Mouse (Mus musculus): ENCODE measurements around the gene Fer. TPM values are rescaled to one million over a fixed set of nuclear protein-coding genes. Genes with fewer than 3 reads are reported as not detected.

The Fer gene
- polyA plus RNA-seq, 1 experiment from 2014 or later = 29.7 TPM

DNA sequence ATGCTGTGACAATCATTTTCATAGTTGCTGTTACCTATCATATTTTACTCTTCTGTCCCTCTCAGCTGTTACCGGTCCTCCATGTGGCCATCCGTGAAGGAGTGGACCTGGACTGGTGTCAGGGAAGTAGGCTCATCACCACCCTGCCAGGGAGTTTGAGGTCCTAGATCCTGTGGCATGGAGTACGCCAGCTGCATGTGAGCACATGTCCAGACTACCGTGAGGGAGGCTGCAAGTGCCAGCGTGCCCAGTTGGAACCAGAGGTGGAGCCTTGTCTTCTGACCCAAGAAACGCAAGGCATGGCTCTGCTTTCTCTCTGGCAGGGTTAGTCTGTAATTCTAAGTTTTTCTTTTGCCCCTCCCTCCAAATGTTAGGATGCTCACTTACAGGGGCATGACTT lies 155.4 kb downstream of the Fer start:
- H3K27ac ChIP-seq (ENCODE audit: low read length) = no peak overlapping the region
- no peaks in the 10 kb centered on the region for H3K4me1 ChIP-seq (ENCODE audit: control insufficient read depth, insufficient read depth, low read length)
- H3K9me3 ChIP-seq (replicated peaks; ENCODE audit: control insufficient read depth, low read length) = no peaks in the 10 kb centered on the region
- H3K27me3 ChIP-seq (ENCODE audit: control insufficient read depth, insufficient read depth, low read length) = no peaks in the 10 kb centered on the region
- no peak for ATAC-seq (ENCODE audit: insufficient read depth, low FRiP score)
- WGBS = 91% methylated on average over 6 of the region's 6 CpGs
- H3K36me3 ChIP-seq (ENCODE audit: control insufficient read depth, insufficient read depth, low read length) = no peaks in the 10 kb centered on the region
- no peak overlapping the region for H3K9ac ChIP-seq (ENCODE audit: low read length)
- H3K4me2 ChIP-seq (ENCODE audit: low read depth, low read length) = no peak overlapping the region
- H3K4me3 ChIP-seq (replicated peaks; ENCODE audit: low read length) = no peak overlapping the region

- no peaks in the 10 kb centered on the region for H3K9me3 ChIP-seq (replicated peaks; ENCODE audit: control insufficient read depth, low read length)
- no peak overlapping the region for H3K4me2 ChIP-seq (ENCODE audit: low read depth, low read length)
- ATAC-seq (ENCODE audit: insufficient read depth, low FRiP score) = no peak
- H3K27me3 ChIP-seq (ENCODE audit: control insufficient read depth, insufficient read depth, low read length) = no peaks in the 10 kb centered on the region
- H3K9ac ChIP-seq (ENCODE audit: low read length) = no peak overlapping the region
- no peaks in the 10 kb centered on the region for H3K4me1 ChIP-seq (ENCODE audit: control insufficient read depth, insufficient read depth, low read length)
- 63% methylated on average over 3 of the region's 3 CpGs for WGBS
- H3K36me3 ChIP-seq (ENCODE audit: control insufficient read depth, insufficient read depth, low read length) = no peaks in the 10 kb centered on the region
- no peak overlapping the region for H3K4me3 ChIP-seq (replicated peaks; ENCODE audit: low read length)
- H3K27ac ChIP-seq (ENCODE audit: low read length) = no peak overlapping the region
Measured at GRCm38 (mm10) chr17:64018870-64019269, 156.0 kb downstream of the Fer start.

GRCm38 (mm10) chr17:64019646-64020045 lies 156.8 kb downstream of the Fer start:
- H3K9ac ChIP-seq (ENCODE audit: low read length) = no peak overlapping the region
- no peak for ATAC-seq (ENCODE audit: insufficient read depth, low FRiP score)
- 49% methylated on average over 5 of the region's 5 CpGs for WGBS
- H3K27me3 ChIP-seq (ENCODE audit: control insufficient read depth, insufficient read depth, low read length) = no peaks in the 10 kb centered on the region
- H3K27ac ChIP-seq (ENCODE audit: low read length) = no peak overlapping the region
- H3K4me3 ChIP-seq (replicated peaks; ENCODE audit: low read length) = no peak overlapping the region
- no peaks in the 10 kb centered on the region for H3K9me3 ChIP-seq (replicated peaks; ENCODE audit: control insufficient read depth, low read length)
- no peaks in the 10 kb centered on the region for H3K4me1 ChIP-seq (ENCODE audit: control insufficient read depth, insufficient read depth, low read length)
- H3K36me3 ChIP-seq (ENCODE audit: control insufficient read depth, insufficient read depth, low read length) = no peaks in the 10 kb centered on the region
- H3K4me2 ChIP-seq (ENCODE audit: low read depth, low read length) = no peak overlapping the region

- Histone ChIP-seq H3K4me1 (ENCODE audit: control insufficient read depth, insufficient read depth, low read length) (no peaks in the 10 kb centered on the region), H3K9ac (ENCODE audit: low read length) (no peak overlapping the region), H3K4me2 (ENCODE audit: low read depth, low read length) (no peak overlapping the region), H3K27ac (ENCODE audit: low read length) (no peak overlapping the region), H3K9me3 (replicated peaks; ENCODE audit: control insufficient read depth, low read length) (no peaks in the 10 kb centered on the region), H3K27me3 (ENCODE audit: control insufficient read depth, insufficient read depth, low read length) (no peaks in the 10 kb centered on the region), H3K36me3 (ENCODE audit: control insufficient read depth, insufficient read depth, low read length) (no peaks in the 10 kb centered on the region), H3K4me3 (replicated peaks; ENCODE audit: low read length) (no peak overlapping the region)
- WGBS = 61% methylated on average over 2 of the region's 2 CpGs
- ATAC-seq (ENCODE audit: insufficient read depth, low FRiP score) = no peak
Measured at GRCm38 (mm10) chr17:64026485-64026884, 163.6 kb downstream of the Fer start.

DNA sequence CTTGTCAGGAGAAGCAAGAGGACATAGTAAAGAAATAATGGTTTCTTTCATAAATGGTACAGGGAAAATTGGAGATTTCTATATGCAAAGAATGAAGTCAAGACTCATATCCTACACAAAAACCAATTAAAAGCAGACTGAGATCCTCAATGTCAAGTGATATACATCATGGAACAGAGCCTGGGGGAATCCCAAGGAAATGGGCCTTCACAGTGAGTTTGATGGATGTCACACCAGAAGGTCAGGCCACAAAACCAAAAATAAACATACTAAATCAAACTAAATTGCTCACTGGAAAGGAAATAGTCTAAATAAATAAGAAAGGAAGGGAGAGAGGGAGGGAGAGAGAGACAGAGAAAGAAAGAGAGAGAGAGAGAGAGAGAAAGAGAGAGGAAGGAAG lies 178.9 kb downstream of the Fer start:
- H3K4me2 ChIP-seq (ENCODE audit: low read depth, low read length) = no peak overlapping the region
- ATAC-seq (ENCODE audit: insufficient read depth, low FRiP score) = no peak
- no peak overlapping the region for H3K9ac ChIP-seq (ENCODE audit: low read length)
- no peaks in the 10 kb centered on the region for H3K27me3 ChIP-seq (ENCODE audit: control insufficient read depth, insufficient read depth, low read length)
- no peak overlapping the region for H3K27ac ChIP-seq (ENCODE audit: low read length)
- no peak overlapping the region for H3K4me3 ChIP-seq (replicated peaks; ENCODE audit: low read length)
- no peaks in the 10 kb centered on the region for H3K9me3 ChIP-seq (replicated peaks; ENCODE audit: control insufficient read depth, low read length)
- H3K4me1 ChIP-seq (ENCODE audit: control insufficient read depth, insufficient read depth, low read length) = no peaks in the 10 kb centered on the region
- H3K36me3 ChIP-seq (ENCODE audit: control insufficient read depth, insufficient read depth, low read length) = no peaks in the 10 kb centered on the region

DNA sequence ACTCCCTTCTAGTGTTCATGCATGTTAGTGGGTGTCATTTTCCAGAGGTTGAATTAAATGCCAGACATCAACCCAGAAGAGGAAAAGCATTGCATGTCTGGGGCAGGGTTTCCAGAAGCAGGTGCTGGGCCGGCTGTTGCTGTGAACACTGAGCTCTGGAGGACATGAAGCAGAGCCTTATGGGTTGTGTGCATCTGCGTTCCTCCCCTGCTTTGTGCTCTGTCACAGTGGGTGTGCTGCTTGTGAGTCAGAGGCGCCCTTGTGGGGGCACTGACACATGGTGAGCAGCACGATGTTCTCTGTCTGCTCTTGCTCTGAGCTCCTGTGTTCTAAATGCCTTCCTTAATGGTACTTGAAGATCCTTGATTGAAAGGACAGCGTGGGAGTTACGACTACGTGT lies 182.5 kb downstream of the Fer start:
- H3K4me3 ChIP-seq (replicated peaks; ENCODE audit: low read length) = no peak overlapping the region
- no peaks in the 10 kb centered on the region for H3K4me1 ChIP-seq (ENCODE audit: control insufficient read depth, insufficient read depth, low read length)
- no peak overlapping the region for H3K27ac ChIP-seq (ENCODE audit: low read length)
- no peak for ATAC-seq (ENCODE audit: insufficient read depth, low FRiP score)
- H3K9ac ChIP-seq (ENCODE audit: low read length) = no peak overlapping the region
- no peak overlapping the region for H3K4me2 ChIP-seq (ENCODE audit: low read depth, low read length)
- WGBS = 69% methylated on average over 7 of the region's 7 CpGs
- H3K27me3 ChIP-seq (ENCODE audit: control insufficient read depth, insufficient read depth, low read length) = no peaks in the 10 kb centered on the region
- no peaks in the 10 kb centered on the region for H3K9me3 ChIP-seq (replicated peaks; ENCODE audit: control insufficient read depth, low read length)
- H3K36me3 ChIP-seq (ENCODE audit: control insufficient read depth, insufficient read depth, low read length) = no peaks in the 10 kb centered on the region

DNA sequence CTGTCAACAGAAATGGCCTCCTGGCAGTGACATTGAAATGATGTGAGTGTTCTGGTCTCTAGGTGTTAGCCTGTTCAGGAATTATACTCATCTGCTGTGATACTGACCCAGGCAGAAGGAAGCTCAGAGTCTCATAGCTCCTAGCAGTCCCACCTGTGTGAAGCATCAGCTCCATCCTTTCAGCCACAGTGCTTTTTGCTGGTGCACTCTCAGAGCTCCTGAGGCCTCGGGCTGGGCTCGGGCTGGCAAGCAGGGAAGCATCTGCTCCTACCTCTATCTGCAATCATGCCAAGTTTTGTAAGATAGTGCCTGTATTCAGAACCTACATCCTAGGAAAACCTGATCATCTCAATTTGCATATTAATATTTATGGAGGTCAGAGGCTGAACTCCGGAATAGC lies 183.7 kb downstream of the Fer start:
- H3K4me1 ChIP-seq (ENCODE audit: control insufficient read depth, insufficient read depth, low read length) = no peaks in the 10 kb centered on the region
- H3K27ac ChIP-seq (ENCODE audit: low read length) = no peak overlapping the region
- no peak overlapping the region for H3K4me2 ChIP-seq (ENCODE audit: low read depth, low read length)
- no peak for ATAC-seq (ENCODE audit: insufficient read depth, low FRiP score)
- 90% methylated on average over 3 of the region's 3 CpGs for whole genome bisulfite sequencing
- H3K9me3 ChIP-seq (replicated peaks; ENCODE audit: control insufficient read depth, low read length) = no peaks in the 10 kb centered on the region
- no peak overlapping the region for H3K4me3 ChIP-seq (replicated peaks; ENCODE audit: low read length)
- H3K27me3 ChIP-seq (ENCODE audit: control insufficient read depth, insufficient read depth, low read length) = no peaks in the 10 kb centered on the region
- no peaks in the 10 kb centered on the region for H3K36me3 ChIP-seq (ENCODE audit: control insufficient read depth, insufficient read depth, low read length)
- no peak overlapping the region for H3K9ac ChIP-seq (ENCODE audit: low read length)

DNA sequence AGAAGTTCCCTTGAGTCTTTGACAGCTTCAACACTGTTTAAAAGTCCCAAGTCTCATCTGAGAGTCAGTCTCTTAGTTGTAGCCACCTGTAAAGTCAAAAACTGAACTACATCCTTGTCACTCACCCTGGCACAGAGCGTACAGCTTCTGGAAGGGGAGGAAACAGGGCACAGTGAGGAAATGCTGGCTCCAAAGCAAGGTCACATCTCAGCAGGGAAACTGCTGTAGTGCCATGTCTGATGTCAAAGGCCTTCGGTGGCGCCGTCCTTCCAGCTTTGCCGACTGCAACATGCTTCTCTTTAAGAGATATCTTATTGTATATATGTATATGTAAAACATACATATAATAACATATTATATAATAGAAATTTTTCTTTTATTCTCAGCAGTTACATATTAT lies 188.0 kb downstream of the Fer start:
- Histone ChIP-seq H3K4me2 (ENCODE audit: low read depth, low read length) (no peak overlapping the region), H3K9ac (ENCODE audit: low read length) (no peak overlapping the region), H3K36me3 (ENCODE audit: control insufficient read depth, insufficient read depth, low read length) (no peaks in the 10 kb centered on the region), H3K27ac (ENCODE audit: low read length) (no peak overlapping the region), H3K9me3 (replicated peaks; ENCODE audit: control insufficient read depth, low read length) (no peaks in the 10 kb centered on the region), H3K27me3 (ENCODE audit: control insufficient read depth, insufficient read depth, low read length) (no peaks in the 10 kb centered on the region), H3K4me1 (ENCODE audit: control insufficient read depth, insufficient read depth, low read length) (no peaks in the 10 kb centered on the region), H3K4me3 (replicated peaks; ENCODE audit: low read length) (no peak overlapping the region)
- 89% methylated on average over 5 of the region's 5 CpGs for WGBS
- ATAC-seq (ENCODE audit: insufficient read depth, low FRiP score) = no peak

DNA sequence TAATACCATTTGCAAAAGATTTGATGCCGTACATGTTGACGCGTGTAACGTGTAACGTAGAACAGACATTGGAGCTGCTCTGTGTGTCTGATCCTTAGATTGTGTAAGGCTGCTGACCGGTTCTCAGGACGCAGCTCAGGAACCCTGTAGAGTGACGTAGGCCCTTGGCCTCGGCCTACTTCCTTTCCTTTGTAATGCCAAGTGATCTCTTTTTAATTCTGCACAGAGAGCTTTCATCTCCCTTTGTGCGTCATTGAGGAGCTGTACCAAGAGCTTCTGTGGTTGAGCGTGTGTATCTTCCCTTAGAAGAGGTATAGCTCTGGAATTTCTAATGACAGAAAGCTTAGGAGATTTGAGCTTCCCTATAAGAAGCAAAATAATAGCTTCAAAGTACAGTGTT lies 190.8 kb downstream of the Fer start:
- Histone ChIP-seq H3K4me1 (ENCODE audit: control insufficient read depth, insufficient read depth, low read length) (no peaks in the 10 kb centered on the region), H3K9ac (ENCODE audit: low read length) (no peak overlapping the region), H3K9me3 (replicated peaks; ENCODE audit: control insufficient read depth, low read length) (no peaks in the 10 kb centered on the region), H3K4me2 (ENCODE audit: low read depth, low read length) (no peak overlapping the region), H3K36me3 (ENCODE audit: control insufficient read depth, insufficient read depth, low read length) (no peaks in the 10 kb centered on the region), H3K4me3 (replicated peaks; ENCODE audit: low read length) (no peak overlapping the region), H3K27me3 (ENCODE audit: control insufficient read depth, insufficient read depth, low read length) (no peaks in the 10 kb centered on the region), H3K27ac (ENCODE audit: low read length) (no peak overlapping the region)
- ATAC-seq (ENCODE audit: insufficient read depth, low FRiP score) = no peak
- 93% methylated on average over 11 of the region's 11 CpGs for WGBS

DNA sequence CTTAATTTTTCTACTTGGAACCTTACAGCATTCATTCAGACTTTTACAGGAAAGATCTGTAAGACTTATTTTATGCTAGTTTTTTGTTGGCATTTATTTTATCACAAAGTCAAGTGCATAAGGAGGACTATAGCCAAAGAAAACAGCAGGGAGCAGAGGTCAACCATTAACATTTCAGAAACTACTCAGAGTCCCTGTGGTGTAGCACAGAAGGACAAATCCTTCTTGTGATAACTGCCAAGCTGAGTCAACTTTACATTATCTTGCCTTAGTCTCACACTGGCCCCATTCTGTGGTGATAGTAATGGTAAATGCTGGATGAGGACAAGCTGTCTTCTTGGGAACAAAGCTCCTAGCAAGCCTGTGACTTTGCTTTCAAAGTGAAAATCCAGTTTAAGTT lies 197.7 kb downstream of the Fer start:
- Histone ChIP-seq H3K4me2 (ENCODE audit: low read depth, low read length) (no peak overlapping the region), H3K36me3 (ENCODE audit: control insufficient read depth, insufficient read depth, low read length) (no peaks in the 10 kb centered on the region), H3K9ac (ENCODE audit: low read length) (no peak overlapping the region), H3K4me1 (ENCODE audit: control insufficient read depth, insufficient read depth, low read length) (no peaks in the 10 kb centered on the region), H3K27ac (ENCODE audit: low read length) (no peak overlapping the region), H3K4me3 (replicated peaks; ENCODE audit: low read length) (no peak overlapping the region), H3K27me3 (ENCODE audit: control insufficient read depth, insufficient read depth, low read length) (no peaks in the 10 kb centered on the region), H3K9me3 (replicated peaks; ENCODE audit: control insufficient read depth, low read length) (no peaks in the 10 kb centered on the region)
- no peak; the same call in 1 of the 2 replicates for ATAC-seq (ENCODE audit: insufficient read depth, low FRiP score)
